Mouse (Mus musculus): ENCODE measurements around the gene 1600014C10Rik.

GRCm38 (mm10) chr7:38174321-38175148, 8.5 kb upstream of the 1600014C10Rik start:
- TF ChIP-seq CTCF (IDR thresholded peaks at IDR 0.05; ENCODE audit: low read depth, low read length) (no peak), POLR2A (IDR thresholded peaks at IDR 0.05; ENCODE audit: insufficient read depth, low read length) (no peak)
